Mouse (Mus musculus) ES-E14 (cell line): ENCODE results near the gene Cdkn2b.

Experiments used
- CHD2 ChIP-seq: IDR thresholded peaks from 2 replicates; pipeline ENCODE4 v1.6.1; 2014; ENCODE audit warnings: mild to moderate bottlenecking, low read depth, low read length, inconsistent platforms
- HCFC1 ChIP-seq: IDR thresholded peaks from 2 replicates; pipeline ENCODE4 v1.6.1; 2012; ENCODE audit warnings: low read length, inconsistent platforms, borderline replicate concordance; ENCODE audit not compliant: insufficient read depth
- MAFK ChIP-seq: IDR thresholded peaks from 2 replicates; pipeline ENCODE4 v1.6.1; 2014; ENCODE audit warnings: mild to moderate bottlenecking, low read depth, low read length, inconsistent platforms; ENCODE audit not compliant: insufficient read depth
- ZC3H11A ChIP-seq: IDR thresholded peaks from 2 replicates; pipeline ENCODE4 v1.6.1; 2012; ENCODE audit warnings: low read depth, mild to moderate bottlenecking, inconsistent platforms, low read length, borderline replicate concordance
- ZNF384 ChIP-seq: IDR thresholded peaks from 2 replicates; pipeline ENCODE4 v1.6.1; 2012; ENCODE audit warnings: low read depth, low read length, inconsistent platforms

DNA sequence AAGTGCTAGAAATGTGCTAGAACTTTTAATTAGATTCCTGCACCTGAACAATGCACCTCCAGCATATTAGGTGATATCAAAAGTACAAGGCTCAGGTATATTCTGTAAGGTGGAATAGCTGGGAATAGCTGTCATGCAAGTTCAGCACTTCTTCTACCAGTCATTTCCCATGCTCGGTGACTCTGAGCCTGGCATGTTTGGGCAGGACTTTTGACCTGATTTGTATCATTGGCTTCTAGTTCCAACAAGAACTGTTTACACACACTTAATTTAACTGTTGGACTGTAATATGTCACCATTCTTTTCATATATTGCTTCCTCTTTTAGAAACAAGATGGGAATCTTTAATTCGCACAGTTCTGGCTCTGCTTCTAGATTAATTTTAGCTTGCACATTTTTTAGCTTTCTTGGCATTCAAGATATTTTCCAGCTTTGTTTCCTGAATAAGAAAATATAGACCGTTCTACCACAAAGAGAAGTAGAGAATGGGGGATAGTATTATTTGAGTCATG lies 42.3 kb upstream of the Cdkn2b start:
- no peak for TF ChIP-seq HCFC1
- no peak for TF ChIP-seq ZNF384
- TF ChIP-seq CHD2: no peak
- TF ChIP-seq ZC3H11A: no peak
- TF ChIP-seq MAFK: no peak
